In the genomic region with DNA sequence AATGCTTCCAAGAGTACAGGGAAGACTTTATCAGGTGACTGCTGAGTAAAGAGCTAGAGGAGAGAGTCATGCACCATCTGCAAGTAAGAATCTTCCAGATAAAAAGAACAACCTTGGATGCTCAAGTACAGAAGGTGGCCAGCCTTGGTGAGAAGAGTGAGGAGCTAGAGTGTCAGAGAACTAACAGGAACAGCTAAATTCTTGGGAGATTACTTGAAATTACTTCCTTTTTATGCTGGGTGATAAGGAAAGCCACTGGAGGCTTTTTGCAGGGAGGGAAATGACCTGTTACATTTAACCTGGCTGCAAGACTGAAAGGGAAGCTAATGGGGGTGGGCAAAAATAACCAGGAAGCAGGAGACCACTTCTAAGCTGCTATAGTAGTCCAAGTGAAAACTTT, we compare ENCODE assay signal across 26 mouse cellular contexts. TPM values are rescaled to one million over a fixed set of nuclear protein-coding genes. Genes with fewer than 3 reads are reported as not detected.
DNase-seq lines count a peak whose midpoint lies in the region; ATAC-seq lines count a peak whose summit lies in the region.
"Had no signal": no experiment of that assay in that cellular context is flagged by ENCODE, and none has a peak within 500 bp of the region (broad histone marks: within the 10 kb centered on the region; RNA-seq: fewer than 3 reads in every experiment).

No protein-coding gene starts in this region.

- H3K4me1 ChIP-seq in megakaryocyte, embryonic 14.5 days, result peaks cover 70% of the 10 kb centered on the region
- peaks cover 2% of the 10 kb centered on the region; the same call in 1 of the 2 replicates for H3K4me1 ChIP-seq in midbrain, embryonic 16.5 days (ENCODE audit: control insufficient read depth, insufficient read depth, low read length)
- H3K4me1 ChIP-seq: embryonic facial prominence, embryonic 10.5 days; embryonic facial prominence, embryonic 12.5 days; forebrain, embryonic 10.5 days; forebrain, embryonic 12.5 days had no signal

- H3K27ac ChIP-seq in midbrain, embryonic 16.5 days (ENCODE audit: low read length), result no peak overlapping the region
- H3K27ac ChIP-seq: embryonic facial prominence, embryonic 10.5 days; embryonic facial prominence, embryonic 12.5 days; forebrain, embryonic 10.5 days; forebrain, embryonic 12.5 days had no signal

- peak overlapping the region; percentile 39 for H3K4me3 ChIP-seq in megakaryocyte, embryonic 14.5 days (replicated peaks)
- no peak overlapping the region for H3K4me3 ChIP-seq in midbrain, embryonic 16.5 days (ENCODE audit: low read depth, low read length)
- H3K4me3 ChIP-seq: embryonic facial prominence, embryonic 10.5 days; embryonic facial prominence, embryonic 12.5 days; forebrain, embryonic 10.5 days; forebrain, embryonic 12.5 days had no signal

- no peaks in the 10 kb centered on the region for H3K27me3 ChIP-seq in megakaryocyte, embryonic 14.5 days (replicated peaks)
- H3K27me3 ChIP-seq in midbrain, embryonic 16.5 days (ENCODE audit: control insufficient read depth, insufficient read depth, low read depth, low read length), result no peaks in the 10 kb centered on the region
- H3K27me3 ChIP-seq: CH12.LX; embryonic facial prominence, embryonic 12.5 days; forebrain, embryonic 12.5 days; Patski had no signal

- no peak for DNase-seq in urinary bladder, postnatal 4 days (ENCODE audit: low spot score in 2 of 2)
- DNase-seq: adrenal gland, adult 8-10 months; adrenal gland, postnatal 14 days; adrenal gland, postnatal 36 days; B cell, adult 2 months; cerebellum, adult 11-12 months; cerebellum, adult 2 months; cerebellum, adult 9-10 months; cerebellum, postnatal 10 days; cerebellum, postnatal 25 days had no signal

- H3K9ac ChIP-seq in midbrain, embryonic 16.5 days (ENCODE audit: low read depth, low read length), result no peak overlapping the region
- H3K9ac ChIP-seq: embryonic facial prominence, embryonic 12.5 days; forebrain, embryonic 12.5 days had no signal

- ATAC-seq in megakaryocyte, adult 5-6 weeks (ENCODE audit: poor library complexity, severe bottlenecking), result no peak
- ATAC-seq in erythroid progenitor cell, adult 5-6 weeks (replicated peaks; ENCODE audit: low FRiP score, poor library complexity, severe bottlenecking), result 0 out of 2 replicates have a peak, but pooled peaks have one; percentile 46
- ATAC-seq in midbrain, embryonic 16.5 days, result no peak
- ATAC-seq: activated CD4-positive, CD25-positive, alpha-beta regulatory T cell, adult 4 months; CD4-positive, CD25-positive, alpha-beta regulatory T cell, adult 4 months; forebrain, embryonic 14.5 days; forebrain, embryonic 16.5 days; Patski had no signal

- H3K9me3 ChIP-seq in megakaryocyte, embryonic 14.5 days, result no peaks in the 10 kb centered on the region
- H3K9me3 ChIP-seq in midbrain, embryonic 16.5 days (replicated peaks; ENCODE audit: control insufficient read depth, low read length, poor library complexity, severe bottlenecking), result no peaks in the 10 kb centered on the region
- H3K9me3 ChIP-seq: embryonic facial prominence, embryonic 10.5 days; embryonic facial prominence, embryonic 12.5 days; forebrain, embryonic 10.5 days; forebrain, embryonic 12.5 days; G1E had no signal

- no peak overlapping the region for H3K4me2 ChIP-seq in midbrain, embryonic 16.5 days (ENCODE audit: low read length)
- H3K4me2 ChIP-seq: embryonic facial prominence, embryonic 12.5 days; forebrain, embryonic 12.5 days had no signal

- H3K36me3 ChIP-seq in megakaryocyte, embryonic 14.5 days (replicated peaks; ENCODE audit: low read length), result peaks cover 22% of the 10 kb centered on the region
- peaks cover 3% of the 10 kb centered on the region; the same call in 1 of the 2 replicates for H3K36me3 ChIP-seq in midbrain, embryonic 16.5 days (ENCODE audit: control insufficient read depth, insufficient read depth, low read length)
- H3K36me3 ChIP-seq: embryonic facial prominence, embryonic 12.5 days; forebrain, embryonic 12.5 days had no signal

RNA-seq across cellular contexts. Expression of gene Ankib1, which starts 11.7 kb away (rescaled TPM):
- 6.8 and 7.4 TPM in 2 replicates for polyA plus RNA-seq in megakaryocyte, embryonic 14.5 days (2012; ENCODE audit: insufficient read depth, low replicate concordance)
- 21.0 and 24.8 TPM in 2 replicates for total RNA-seq in megakaryocyte, adult 5-6 weeks (2015)
- 29.4 and 31.8 TPM in 2 replicates for total RNA-seq in megakaryocyte, adult 5-6 weeks (2017)
- 10.1 and 19.8 TPM in 2 replicates for total RNA-seq in erythroid progenitor cell, adult 5-6 weeks (2015; ENCODE audit: low replicate concordance)
- total RNA-seq in erythroid progenitor cell, adult 5-6 weeks (2017; ENCODE audit: low replicate concordance), result 21.3 and 27.0 TPM in 2 replicates
- 16.0 and 18.0 TPM in 2 replicates for polyA plus RNA-seq in midbrain, embryonic 16.5 days (2015; fragmentation: Nextera tagmentation; extraction: Ambion mirVana)

RNA-seq across cellular contexts. Expression of gene Krit1, which starts 11.9 kb away (rescaled TPM):
- polyA plus RNA-seq in megakaryocyte, embryonic 14.5 days (2012; ENCODE audit: insufficient read depth, low replicate concordance), result 2.0 TPM in 1 of 2 replicates, not detected in the other
- 48.7 and 53.7 TPM in 2 replicates for total RNA-seq in megakaryocyte, adult 5-6 weeks (2015)
- total RNA-seq in megakaryocyte, adult 5-6 weeks (2017), result 47.4 and 58.8 TPM in 2 replicates
- total RNA-seq in erythroid progenitor cell, adult 5-6 weeks (2015; ENCODE audit: low replicate concordance), result 67.0 and 88.9 TPM in 2 replicates
- total RNA-seq in erythroid progenitor cell, adult 5-6 weeks (2017; ENCODE audit: low replicate concordance), result 105 and 111 TPM in 2 replicates
- polyA plus RNA-seq in midbrain, embryonic 16.5 days (2015; fragmentation: Nextera tagmentation; extraction: Ambion mirVana), result 56.6 and 59.8 TPM in 2 replicates

RNA-seq across cellular contexts. Expression of gene Lrrd1, which starts 53.9 kb away (rescaled TPM):
- polyA plus RNA-seq in megakaryocyte, embryonic 14.5 days (2012; ENCODE audit: insufficient read depth, low replicate concordance), result not detected in 2 replicates
- total RNA-seq in megakaryocyte, adult 5-6 weeks (2015), result 0.07 and 0.48 TPM in 2 replicates
- not detected in 2 replicates for total RNA-seq in megakaryocyte, adult 5-6 weeks (2017)
- not detected in 2 replicates for total RNA-seq in erythroid progenitor cell, adult 5-6 weeks (2015; ENCODE audit: low replicate concordance)
- not detected in 2 replicates for total RNA-seq in erythroid progenitor cell, adult 5-6 weeks (2017; ENCODE audit: low replicate concordance)
- polyA plus RNA-seq in midbrain, embryonic 16.5 days (2015; fragmentation: Nextera tagmentation; extraction: Ambion mirVana), result 0.16 and 0.18 TPM in 2 replicates
- total RNA-seq: adrenal gland, adult 18-20 months; adrenal gland, postnatal 14 days; CH12.LX had no signal
